Mouse (Mus musculus) lung, embryonic 14.5 days (tissue): ENCODE results near the gene Akap2. TPM values are rescaled to one million over a fixed set of nuclear protein-coding genes. Genes with fewer than 3 reads are reported as not detected.

Experiments
- ATAC-seq: fragments of 200-750 bp; cut with Nextera tagmentation; 2 replicates; pipeline ENCODE4 v1.8.0; 2017; ENCODE audit warnings: mild to moderate bottlenecking, moderate TSS enrichment, moderate library complexity; ENCODE audit not compliant: insufficient read depth
- DNase-seq: peaks from one replicate; pipeline ENCODE4 v3.0.0-alpha.2; 2015
- H3K27ac ChIP-seq: fragments of 300-500 bp; sonication (generic); 2 replicates; pipeline ENCODE4 v1.5.1; 2014; ENCODE audit warnings: low read depth, mild to moderate bottlenecking, moderate library complexity
- H3K27me3 ChIP-seq: fragments of 300-500 bp; sonication (generic); 2 replicates; pipeline ENCODE4 v1.6.1; 2014; ENCODE audit warnings: low read length, control low read depth; ENCODE audit not compliant: insufficient read depth
- H3K36me3 ChIP-seq: fragments of 300-500 bp; sonication (generic); 2 replicates; pipeline ENCODE4 v1.6.1; 2014; ENCODE audit warnings: control low read depth; ENCODE audit not compliant: insufficient read depth
- H3K4me1 ChIP-seq: fragments of 300-500 bp; sonication (generic); 2 replicates; pipeline ENCODE4 v1.6.1; 2014; ENCODE audit warnings: antibody characterized with exemption, control low read depth; ENCODE audit not compliant: insufficient read depth
- H3K4me2 ChIP-seq: fragments of 300-500 bp; sonication (generic); 2 replicates; pipeline ENCODE4 v1.6.1; 2014; ENCODE audit warnings: mild to moderate bottlenecking
- H3K4me3 ChIP-seq: fragments of 300-500 bp; sonication (generic); 2 replicates; pipeline ENCODE4 v1.5.1; 2014; ENCODE audit warnings: low read depth, low read length
- H3K9ac ChIP-seq: fragments of 300-500 bp; sonication (generic); 2 replicates; pipeline ENCODE4 v1.6.1; 2014
- H3K9me3 ChIP-seq: fragments of 300-500 bp; sonication (generic); 2 replicates; pipeline ENCODE4 v1.6.1; 2016; ENCODE audit warnings: low read depth, low read length, control low read depth
- CTCF ChIP-seq: IDR thresholded peaks from 2 replicates; pipeline ENCODE4 v1.5.1; 2016; ENCODE audit warnings: antibody characterized with exemption, low read depth
- WGBS: fragments of 180-500 bp; shearing (Covaris S2); extraction: QIAGEN DNeasy Blood & Tissue Kit; methylation state at CpG from one replicate; pipeline ENCODE4 v1.1.7; 2014; 5-methylcytosine and 5-hydroxymethylcytosine counted together
- polyA plus RNA-seq: library from polyadenylated mRNA; unstranded; fragments of >200 nt; fragmentation: Nextera tagmentation; extraction: Ambion mirVana; gene quantifications from 2 replicates; pipeline ENCODE4 v1.2.1, GENCODE M21; 2014

Gene Akap2
- polyA plus RNA-seq, 1 experiment from 2014 or later, result 51.9 TPM

- Histone ChIP-seq H3K4me2 (no peak overlapping the region), H3K4me1 (peaks cover 24% of the 10 kb centered on the region), H3K27me3 (no peaks in the 10 kb centered on the region), H3K9ac (no peak overlapping the region), H3K36me3 (no peaks in the 10 kb centered on the region), H3K4me3 (no peak overlapping the region), H3K9me3 (no peaks in the 10 kb centered on the region), H3K27ac (no peak overlapping the region)
- ATAC-seq, result no peak
- TF ChIP-seq CTCF, result no peak
- 90% methylated on average over 5 of the region's 5 CpGs for WGBS
- no peak for DNase-seq
These were observed 84.5 kb downstream of the Akap2 start for GRCm38 (mm10) chr4:57801986-57802385.

GRCm38 (mm10) chr4:57802411-57802810, 85.0 kb downstream of the Akap2 start:
- Histone ChIP-seq H3K9me3 (no peaks in the 10 kb centered on the region), H3K27ac (no peak overlapping the region), H3K27me3 (no peaks in the 10 kb centered on the region), H3K36me3 (no peaks in the 10 kb centered on the region), H3K4me3 (no peak overlapping the region), H3K4me2 (no peak overlapping the region), H3K4me1 (peaks cover 23% of the 10 kb centered on the region), H3K9ac (no peak overlapping the region)
- no peak for DNase-seq
- no peak for TF ChIP-seq CTCF
- WGBS, result 81% methylated on average over 3 of the region's 3 CpGs
- no peak for ATAC-seq

GRCm38 (mm10) chr4:57804902-57805301, 87.4 kb downstream of the Akap2 start:
- H3K27me3 ChIP-seq, result no peaks in the 10 kb centered on the region
- no peak for DNase-seq
- H3K4me1 ChIP-seq, result peaks cover 11% of the 10 kb centered on the region; the same call in 1 of the 2 replicates
- H3K4me2 ChIP-seq, result no peak overlapping the region
- no peaks in the 10 kb centered on the region for H3K9me3 ChIP-seq
- H3K9ac ChIP-seq, result no peak overlapping the region
- no peak overlapping the region for H3K4me3 ChIP-seq
- 67% methylated on average over 6 of the region's 6 CpGs for WGBS
- no peaks in the 10 kb centered on the region for H3K36me3 ChIP-seq
- H3K27ac ChIP-seq, result no peak overlapping the region
- TF ChIP-seq CTCF, result no peak
- no peak for ATAC-seq

GRCm38 (mm10) chr4:57809449-57809848, 92.0 kb downstream of the Akap2 start:
- Histone ChIP-seq H3K9ac (no peak overlapping the region), H3K4me2 (no peak overlapping the region), H3K27ac (no peak overlapping the region), H3K27me3 (no peaks in the 10 kb centered on the region), H3K36me3 (no peaks in the 10 kb centered on the region), H3K9me3 (no peaks in the 10 kb centered on the region), H3K4me3 (no peak overlapping the region), H3K4me1 (no peaks in the 10 kb centered on the region)
- no peak for TF ChIP-seq CTCF
- WGBS, result 71% methylated on average over 4 of the region's 4 CpGs
- ATAC-seq (no peak), DNase-seq (no peak)

- no peaks in the 10 kb centered on the region for H3K4me1 ChIP-seq
- no peaks in the 10 kb centered on the region for H3K36me3 ChIP-seq
- H3K9me3 ChIP-seq, result no peaks in the 10 kb centered on the region
- 94% methylated on average over 1 of the region's 1 CpGs for WGBS
- no peak overlapping the region for H3K9ac ChIP-seq
- 0 out of 2 replicates have a peak overlapping the region, but pooled peaks have one; percentile 18 for H3K27ac ChIP-seq
- no peaks in the 10 kb centered on the region for H3K27me3 ChIP-seq
- no peak overlapping the region for H3K4me2 ChIP-seq
- DNase-seq (no peak), ATAC-seq (no peak)
- no peak for TF ChIP-seq CTCF
- no peak overlapping the region for H3K4me3 ChIP-seq
These were observed 94.6 kb downstream of the Akap2 start for GRCm38 (mm10) chr4:57812075-57812474.

- H3K27ac ChIP-seq, result peak overlapping the region; percentile 71
- no peaks in the 10 kb centered on the region for H3K4me1 ChIP-seq
- 29% methylated on average over 7 of the region's 7 CpGs for WGBS
- peak; percentile 68 for ATAC-seq
- no peak overlapping the region for H3K4me3 ChIP-seq
- no peak overlapping the region for H3K9ac ChIP-seq
- H3K27me3 ChIP-seq, result no peaks in the 10 kb centered on the region
- TF ChIP-seq CTCF, result no peak
- H3K4me2 ChIP-seq, result no peak overlapping the region
- no peaks in the 10 kb centered on the region for H3K36me3 ChIP-seq
- H3K9me3 ChIP-seq, result no peaks in the 10 kb centered on the region; the same call in 1 of the 2 replicates
- DNase-seq, result peak; percentile 56
These were observed 95.6 kb downstream of the Akap2 start for GRCm38 (mm10) chr4:57812916-57813575.

GRCm38 (mm10) chr4:57813576-57813945, 96.1 kb downstream of the Akap2 start:
- Histone ChIP-seq H3K4me1 (no peaks in the 10 kb centered on the region), H3K9me3 (no peaks in the 10 kb centered on the region; the same call in 1 of the 2 replicates), H3K9ac (no peak overlapping the region), H3K27ac (peak overlapping the region; percentile 71), H3K4me3 (no peak overlapping the region), H3K36me3 (no peaks in the 10 kb centered on the region), H3K27me3 (no peaks in the 10 kb centered on the region), H3K4me2 (no peak overlapping the region)
- ATAC-seq (no peak), DNase-seq (no peak)
- 82% methylated on average over 4 of the region's 4 CpGs for WGBS
- no peak for TF ChIP-seq CTCF
